Mouse (Mus musculus): ENCODE measurements at regions not wholly inside any gene's neighbourhood (a gene's known extent, or its start where the extent isn't known, plus 50 kb on each side); places are given as distances from the start of the nearest gene placed in this dataset.

DNA sequence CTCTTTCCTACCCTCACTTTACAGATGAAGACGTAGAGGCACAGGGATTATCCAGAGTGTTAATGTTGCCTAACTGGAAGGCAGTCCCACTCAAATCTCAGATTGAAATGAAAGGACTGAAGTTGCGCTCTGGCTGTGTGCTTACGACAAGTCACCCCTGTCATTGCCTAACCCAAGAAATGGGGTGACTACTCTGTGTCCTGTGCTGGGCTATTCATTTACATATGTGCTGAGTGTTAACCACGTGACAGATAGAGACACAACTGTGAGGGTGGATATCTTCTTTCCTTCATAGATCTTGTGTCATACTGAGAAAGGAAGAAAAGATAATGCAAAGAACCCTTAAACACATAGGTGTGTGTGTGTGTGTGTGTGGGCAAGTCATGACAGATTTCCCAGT is 120.7 kb upstream of the Zc3h12c start:
- DNase-seq, result no peak

DNA sequence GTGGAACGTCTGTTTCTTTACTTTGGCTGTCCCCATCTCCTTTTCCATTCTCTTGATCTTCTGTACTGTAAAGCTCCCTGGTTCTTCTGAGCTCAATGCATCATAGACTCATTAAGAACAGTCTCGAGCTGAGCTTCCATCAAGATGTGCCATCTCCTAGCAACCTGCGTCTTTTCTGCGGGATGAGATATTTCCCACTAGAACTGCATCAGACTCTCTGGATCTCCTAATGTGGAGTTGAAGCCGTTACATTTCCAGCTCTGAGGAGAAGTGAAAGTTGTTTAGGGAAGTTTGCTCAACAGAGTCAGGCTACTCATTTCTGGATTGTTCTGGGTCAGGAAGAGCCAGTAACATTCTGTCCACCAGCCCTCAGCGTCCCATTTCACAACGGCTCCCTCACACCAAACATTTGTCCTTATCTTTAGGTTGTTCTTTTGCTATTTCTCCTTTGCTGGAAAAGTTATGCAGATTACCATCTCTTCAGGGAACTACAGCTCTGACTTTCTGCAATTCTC is 119.4 kb upstream of the Zc3h12c start:
- DNase-seq, result no peak

DNA sequence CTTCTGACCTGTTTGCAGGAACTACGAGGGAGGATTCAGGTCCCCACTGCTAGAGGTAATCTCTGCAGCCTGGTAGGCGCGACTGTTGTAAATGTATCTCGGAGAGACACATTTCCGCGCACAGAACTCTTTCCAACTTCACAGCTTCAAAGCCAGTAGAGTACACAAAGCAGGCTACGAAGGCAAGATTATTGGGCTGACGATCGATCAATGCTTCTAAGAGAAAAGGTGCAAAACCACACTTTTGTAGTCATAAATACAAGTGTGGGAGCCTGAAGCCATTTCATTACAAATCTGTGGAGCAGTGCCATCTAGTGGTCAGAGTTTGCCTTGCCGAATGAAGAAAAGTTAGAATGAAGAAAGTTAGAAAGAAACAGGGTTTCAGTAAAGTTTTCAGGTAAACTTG is 118.9 kb upstream of the Zc3h12c start:
- peak; percentile 73 for DNase-seq

DNA sequence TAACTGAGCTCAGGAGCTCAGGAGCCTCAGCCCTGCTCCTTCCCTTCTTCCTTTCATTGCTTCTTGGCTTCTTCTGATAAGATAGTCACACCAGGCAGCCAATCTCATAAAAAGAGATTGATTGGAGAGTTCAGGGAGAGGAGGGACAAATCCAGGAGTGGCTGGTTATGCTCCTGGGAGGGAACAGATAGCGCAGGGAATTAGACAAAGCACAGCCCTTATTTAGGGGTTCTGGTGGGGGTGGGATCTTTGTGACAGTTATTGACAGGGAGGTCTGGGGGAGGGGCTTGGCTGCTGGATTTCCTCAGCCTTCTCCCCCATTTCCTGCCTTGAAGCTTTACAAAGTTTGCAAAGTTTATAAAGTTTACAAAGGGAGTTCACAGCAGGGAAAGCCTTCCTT is 117.7 kb upstream of the Zc3h12c start:
- DNase-seq, result peak; percentile 12

DNA sequence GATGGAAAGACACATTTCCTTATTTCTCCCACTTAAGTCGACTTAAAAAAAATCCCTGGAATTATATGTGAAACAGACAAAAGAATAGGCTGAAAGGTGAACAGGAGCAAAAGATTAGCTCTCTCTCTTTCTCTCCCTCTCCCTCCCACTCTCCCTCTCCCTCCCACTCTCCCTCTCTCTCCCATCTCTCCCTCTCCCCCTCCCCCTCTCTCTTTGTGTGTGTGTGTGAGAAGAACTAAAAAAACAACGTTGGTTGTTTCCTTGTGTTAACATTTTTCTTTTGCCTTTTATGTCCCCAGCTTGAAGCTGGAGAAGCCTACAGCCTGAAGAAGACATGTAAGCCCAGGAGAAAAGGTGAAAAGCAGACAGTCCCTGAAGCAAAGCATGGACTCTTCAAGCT is 115.2 kb upstream of the Zc3h12c start:
- peak; percentile 19 for DNase-seq

DNA sequence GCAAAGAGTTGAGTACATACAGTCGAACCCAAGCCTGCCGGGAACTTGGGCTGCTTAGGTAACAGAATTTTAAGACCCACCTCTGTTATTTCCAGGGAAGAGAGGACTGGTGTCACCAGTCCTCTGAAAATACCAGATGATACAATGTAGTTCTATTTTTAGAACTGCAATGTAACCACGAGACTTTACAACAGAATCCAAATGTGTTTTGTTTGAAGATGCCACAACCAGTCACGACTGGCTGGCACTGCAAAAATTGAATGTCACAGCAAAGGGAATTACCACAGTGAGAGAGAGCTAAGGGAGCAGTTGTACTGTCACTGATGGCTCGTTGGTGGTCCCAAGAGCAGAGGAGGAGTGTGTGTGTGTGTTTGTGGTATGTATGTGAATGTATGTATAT is 112.6 kb upstream of the Zc3h12c start:
- DNase-seq, result no peak

DNA sequence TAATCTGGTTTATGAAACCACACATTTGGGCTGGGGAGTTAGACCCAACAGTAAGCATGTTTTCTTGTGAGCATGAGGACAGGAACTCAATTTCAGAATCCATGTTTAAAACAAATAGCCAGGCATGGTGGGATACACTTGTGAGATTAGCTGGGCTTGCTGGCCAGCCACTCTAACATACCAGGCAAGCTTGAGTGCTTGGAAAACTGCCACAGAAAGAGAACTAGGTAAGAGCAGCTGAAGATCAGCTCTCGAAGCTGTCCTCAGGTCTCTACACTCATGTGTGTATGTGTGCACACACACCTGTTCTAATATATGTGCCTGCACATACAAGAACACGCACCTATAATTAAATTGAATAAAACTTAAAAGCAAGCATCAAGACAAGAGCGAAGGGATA is 112.2 kb upstream of the Zc3h12c start:
- DNase-seq, result no peak

DNA sequence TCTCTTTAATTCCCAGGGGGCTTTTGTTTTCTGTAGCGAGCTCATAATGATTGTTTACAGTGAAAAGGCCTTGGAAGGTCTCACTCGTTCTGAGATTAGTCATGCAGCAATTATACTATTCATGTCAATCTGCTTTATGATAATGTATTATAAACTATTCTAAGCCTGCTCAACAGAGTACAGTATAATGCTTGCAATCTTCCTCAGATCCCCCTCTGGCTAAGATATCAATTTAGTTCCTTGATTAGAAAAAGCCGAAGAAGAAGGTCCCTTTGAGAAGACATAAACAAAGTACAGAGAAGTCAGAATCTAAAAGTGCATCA is 110.3 kb upstream of the Zc3h12c start:
- peak; percentile 28 for DNase-seq

DNA sequence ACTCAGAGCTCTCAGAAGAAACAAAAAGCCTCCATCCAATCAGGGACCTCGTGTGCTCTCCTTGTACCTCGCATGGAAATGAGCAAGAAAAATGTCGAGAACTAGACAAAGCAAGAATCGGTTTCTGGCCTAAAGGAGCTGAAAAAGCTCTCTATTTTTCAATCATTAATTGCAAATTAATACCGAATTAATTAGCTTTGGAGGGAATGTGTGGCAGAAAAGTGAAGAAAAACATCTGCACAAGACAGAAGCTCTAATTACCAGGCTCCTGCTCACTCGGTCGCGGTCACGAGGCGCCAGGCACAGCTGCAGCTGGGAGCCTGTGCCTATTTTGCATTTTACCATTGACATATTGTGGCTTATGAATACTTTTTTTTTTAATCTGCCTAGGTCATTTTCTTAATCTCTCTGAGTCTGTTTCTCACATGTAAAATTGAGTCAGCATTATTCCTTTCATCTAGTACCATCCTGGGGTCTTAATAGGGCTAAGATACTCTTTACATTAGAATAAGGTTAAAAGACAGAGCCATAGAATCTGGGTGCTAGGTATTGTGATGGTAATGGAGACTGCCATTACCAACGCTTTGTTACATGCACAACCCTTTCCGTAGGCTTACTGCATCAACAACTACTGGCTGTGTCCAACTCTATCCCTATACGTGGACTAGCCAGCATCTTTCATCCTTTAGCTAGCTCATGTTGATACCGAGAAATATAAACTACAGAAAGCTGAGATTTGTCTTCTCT is 109.8 kb upstream of the Zc3h12c start:
- DNase-seq, result peak; percentile 46

DNA sequence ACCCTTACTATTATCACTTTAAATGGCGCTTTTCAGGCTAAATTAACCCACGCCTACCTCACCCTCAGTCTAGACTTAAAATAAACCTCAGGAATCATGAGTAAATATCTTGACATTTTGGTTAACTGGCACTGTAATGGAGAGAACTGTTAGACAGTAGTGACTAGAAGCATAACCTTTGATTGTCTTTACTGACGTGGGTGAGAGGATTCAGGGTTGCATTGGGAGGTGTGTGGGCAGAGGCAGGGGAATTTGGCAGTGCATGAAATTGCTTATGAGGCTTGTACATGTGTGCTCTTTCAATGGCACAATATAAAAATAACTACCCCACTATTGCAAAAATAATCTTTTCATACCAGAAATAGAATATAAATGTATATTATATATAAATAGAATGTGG is 105.6 kb upstream of the Zc3h12c start:
- DNase-seq, result no peak

DNA sequence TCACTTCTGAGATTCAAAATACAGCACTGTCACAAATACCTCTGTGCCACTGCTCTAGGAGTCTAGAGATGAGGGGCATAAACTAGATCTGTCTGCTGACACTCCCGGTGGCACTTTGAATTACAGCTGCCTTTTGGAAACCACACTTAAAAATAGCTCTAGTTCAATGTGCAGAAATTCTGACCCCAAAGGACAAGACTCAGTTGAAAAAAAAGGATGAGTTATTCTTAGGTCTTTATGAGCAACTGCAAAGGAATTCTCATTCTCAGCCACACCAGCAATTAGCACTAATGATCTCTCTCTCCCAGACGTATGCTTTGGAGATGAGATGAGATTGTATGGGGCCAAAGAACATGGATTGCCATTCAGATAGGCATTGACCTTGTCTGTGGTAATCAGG is 104.3 kb upstream of the Zc3h12c start:
- DNase-seq, result no peak

DNA sequence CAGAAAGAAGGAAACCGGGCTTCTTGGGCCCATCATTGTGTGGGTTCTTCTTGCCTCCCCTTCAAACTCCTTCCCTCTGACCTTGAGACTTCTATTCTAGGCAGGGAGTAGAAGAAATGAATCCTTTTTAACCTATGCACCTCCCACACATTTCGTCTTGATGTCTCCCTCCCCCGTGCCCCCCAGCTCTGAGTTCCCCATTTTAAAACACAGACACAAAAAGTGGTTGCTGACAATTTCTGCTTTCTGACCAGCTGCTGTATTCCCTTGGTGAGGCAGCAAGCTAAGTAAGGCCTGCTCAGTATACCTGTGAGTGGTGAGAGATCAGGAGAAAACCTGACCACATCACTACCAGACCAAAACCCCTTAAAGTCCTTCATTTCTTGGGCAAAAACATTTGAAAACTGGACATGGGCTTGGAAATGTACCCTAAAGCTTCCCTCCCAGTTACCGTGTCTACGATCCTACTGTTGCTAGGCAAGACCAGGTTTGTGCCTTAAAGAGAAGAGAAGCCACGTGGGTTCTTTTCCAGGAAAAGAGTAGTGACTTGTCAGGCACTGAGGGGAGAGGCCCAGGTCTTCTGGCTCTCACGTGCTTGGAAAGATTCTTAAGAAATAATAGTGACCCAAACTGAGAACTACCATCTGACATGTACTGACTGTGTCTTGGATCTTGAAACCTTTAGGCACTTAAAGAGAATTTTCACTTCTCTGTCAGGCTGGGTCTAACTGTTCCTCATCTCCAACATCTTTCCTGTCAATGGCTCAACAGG is 103.2 kb upstream of the Zc3h12c start:
- no peak for DNase-seq

DNA sequence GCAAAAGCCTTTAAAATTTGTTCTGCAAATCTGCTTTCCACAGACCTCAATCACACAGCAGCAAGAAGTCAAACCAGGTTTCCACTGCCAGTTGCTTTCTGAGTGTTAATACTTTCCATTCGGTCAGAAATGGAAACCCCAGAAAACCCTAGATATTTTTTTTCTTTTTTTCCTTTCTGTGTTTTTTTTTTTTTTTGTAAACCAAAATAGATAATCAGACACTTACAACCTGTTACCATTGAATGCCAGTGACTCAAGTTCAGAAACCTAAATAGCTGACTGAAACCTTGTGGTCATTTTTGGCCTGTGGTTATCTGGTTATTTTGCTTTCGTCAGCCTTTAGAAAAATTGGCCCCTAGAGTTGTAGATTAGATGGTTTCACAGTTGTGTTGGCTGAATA is 93.2 kb upstream of the Zc3h12c start:
- no peak for DNase-seq

DNA sequence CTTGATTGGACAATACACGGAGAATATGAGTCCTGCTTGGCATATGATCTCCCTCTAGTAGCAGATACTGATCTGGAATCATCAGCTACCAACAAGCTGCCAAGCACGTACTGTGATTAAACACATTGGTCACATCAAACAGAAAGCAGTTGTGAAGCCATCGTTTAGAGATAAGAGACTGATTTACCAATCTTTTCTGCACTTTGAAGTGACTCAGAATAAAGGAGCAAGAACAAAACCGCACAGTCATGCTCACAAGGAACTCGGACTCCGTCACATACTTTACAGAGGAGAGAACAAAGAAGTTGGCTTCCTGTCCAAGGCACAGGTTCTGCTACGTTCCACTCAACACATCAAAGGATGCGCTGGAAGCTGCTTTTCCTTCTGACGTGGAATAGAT is 91.1 kb upstream of the Zc3h12c start:
- DNase-seq, result no peak

DNA sequence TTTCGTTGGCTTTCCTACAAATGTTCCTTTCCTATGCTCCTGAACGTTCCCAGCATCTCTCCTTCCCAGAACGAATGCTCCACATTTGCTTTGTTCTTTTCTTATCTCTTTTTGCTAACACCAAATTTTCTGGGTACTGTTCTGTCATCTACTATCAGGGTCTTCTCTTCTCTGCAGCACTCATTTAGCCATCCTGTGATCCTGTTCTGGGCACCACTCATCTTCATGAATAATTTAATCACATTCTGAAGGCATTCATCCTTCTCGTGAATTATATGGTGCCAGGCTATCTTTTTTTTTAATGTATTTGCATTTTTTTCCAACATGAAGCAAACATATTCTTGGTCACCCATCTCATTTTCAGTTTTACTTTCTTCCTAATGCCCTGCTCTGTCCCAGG is 87.3 kb upstream of the Zc3h12c start:
- no peak for DNase-seq

DNA sequence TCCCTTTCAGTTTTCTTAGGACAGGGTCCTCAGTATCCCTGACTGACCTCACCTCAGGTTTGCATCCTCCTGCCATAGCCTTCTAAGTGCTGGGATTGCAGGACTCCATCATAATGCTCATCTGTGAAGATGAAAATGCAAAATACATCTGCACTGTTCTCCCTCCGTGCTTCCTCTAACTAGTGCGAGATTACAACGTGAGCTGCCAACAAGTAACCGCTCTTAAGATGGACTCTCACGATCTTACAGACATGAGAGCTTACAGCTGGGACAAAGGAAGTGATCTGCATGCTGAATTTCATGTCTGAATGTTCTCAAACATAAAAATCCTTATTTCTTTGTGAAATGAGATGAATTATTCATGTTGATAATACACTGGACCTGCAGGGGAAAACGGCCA is 86.1 kb upstream of the Zc3h12c start:
- DNase-seq, result no peak

DNA sequence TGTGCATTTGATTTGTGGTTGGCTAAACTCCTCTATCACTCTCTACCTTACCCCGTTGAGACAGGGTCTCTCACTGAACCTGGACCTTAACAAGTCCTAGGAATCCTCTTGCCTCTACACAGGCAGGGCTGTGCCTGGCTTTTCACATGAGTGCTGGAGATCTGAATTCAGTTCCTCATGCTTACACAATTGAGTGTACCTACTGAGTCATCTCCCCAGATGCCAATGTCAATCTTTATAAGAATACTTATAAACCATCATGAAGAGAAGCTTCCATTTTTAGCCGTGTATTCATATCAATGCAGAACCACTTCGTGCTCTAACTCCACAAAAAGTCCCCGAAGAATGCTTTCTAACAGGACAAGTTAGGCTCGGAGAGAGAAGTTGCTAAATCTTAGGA is 83.1 kb upstream of the Zc3h12c start:
- no peak for DNase-seq

DNA sequence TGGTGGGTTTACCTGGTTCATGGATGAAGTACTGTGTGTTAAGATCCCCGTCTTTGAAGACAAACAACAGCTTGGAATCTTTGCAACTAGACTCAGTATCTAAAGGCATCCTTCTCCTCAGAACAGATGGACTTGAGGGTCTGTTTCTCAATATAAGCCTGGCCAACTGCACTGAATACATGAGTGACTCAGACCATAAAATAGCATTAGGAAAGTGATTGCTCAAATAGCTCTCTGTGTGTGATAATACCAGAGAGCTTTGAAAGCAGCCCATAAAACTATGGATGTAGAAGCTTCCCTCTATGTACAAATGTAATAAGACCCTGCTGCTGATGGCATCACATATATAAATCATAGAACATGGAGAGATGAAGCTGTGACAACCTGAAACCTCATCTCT is 78.3 kb upstream of the Zc3h12c start:
- no peak for DNase-seq

DNA sequence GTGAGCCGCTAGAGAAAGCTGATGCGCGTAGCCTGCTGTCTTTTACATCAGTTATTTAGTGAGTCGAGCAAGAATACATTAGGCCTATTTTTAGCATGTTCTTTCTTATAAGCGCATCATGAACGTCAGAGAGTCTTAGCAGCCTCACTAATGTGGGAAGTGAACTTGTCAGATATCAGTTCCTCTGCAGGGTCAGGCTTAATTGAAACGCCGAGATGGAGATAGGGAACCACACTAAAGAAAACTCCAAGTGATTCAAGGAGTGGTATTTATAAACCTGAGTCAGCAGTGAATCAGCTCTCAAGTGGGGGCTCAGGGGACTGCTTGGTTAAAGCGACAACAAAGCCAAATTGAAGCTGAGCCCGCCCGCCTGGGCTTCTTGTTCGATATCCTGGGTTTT is 75.7 kb upstream of the Zc3h12c start:
- DNase-seq, result no peak

DNA sequence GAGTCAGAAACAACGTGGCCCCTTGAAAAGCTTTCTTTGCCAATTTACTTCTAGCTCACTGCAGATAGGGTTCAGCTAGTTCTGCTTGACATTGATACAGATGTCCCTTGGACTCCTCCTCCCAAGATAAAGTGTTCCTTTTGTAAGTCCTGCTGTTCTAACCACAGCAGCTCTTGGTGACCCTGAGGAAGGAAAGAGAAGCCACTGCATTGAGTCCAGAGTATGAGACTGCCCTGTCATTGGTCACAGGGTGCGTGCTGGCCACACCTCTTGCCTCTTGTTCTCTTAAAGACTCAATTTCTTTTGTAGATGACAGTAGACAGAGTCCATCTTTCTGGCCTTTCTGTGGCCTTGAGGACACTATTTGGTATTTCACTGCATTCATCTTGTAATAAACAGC is 74.7 kb upstream of the Zc3h12c start:
- DNase-seq, result no peak

DNA sequence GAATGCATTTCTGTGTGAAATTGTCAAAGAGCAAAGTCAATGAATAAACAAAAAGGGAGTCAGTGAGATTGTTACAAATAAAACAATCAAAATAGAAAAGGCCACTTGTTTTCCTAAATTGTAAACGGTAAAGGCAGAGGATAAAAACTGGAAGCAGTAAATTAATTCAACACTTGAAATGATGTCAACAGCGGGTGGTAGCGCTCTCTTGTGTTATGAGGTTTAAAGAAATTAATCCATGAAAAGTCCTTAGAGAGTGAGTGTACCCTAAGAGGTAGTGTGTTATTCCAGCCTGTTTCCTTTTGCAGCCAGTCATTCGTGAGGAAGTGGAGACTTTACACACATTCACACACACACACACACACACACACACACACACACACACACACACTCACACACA is 73.2 kb upstream of the Zc3h12c start:
- no peak for DNase-seq

DNA sequence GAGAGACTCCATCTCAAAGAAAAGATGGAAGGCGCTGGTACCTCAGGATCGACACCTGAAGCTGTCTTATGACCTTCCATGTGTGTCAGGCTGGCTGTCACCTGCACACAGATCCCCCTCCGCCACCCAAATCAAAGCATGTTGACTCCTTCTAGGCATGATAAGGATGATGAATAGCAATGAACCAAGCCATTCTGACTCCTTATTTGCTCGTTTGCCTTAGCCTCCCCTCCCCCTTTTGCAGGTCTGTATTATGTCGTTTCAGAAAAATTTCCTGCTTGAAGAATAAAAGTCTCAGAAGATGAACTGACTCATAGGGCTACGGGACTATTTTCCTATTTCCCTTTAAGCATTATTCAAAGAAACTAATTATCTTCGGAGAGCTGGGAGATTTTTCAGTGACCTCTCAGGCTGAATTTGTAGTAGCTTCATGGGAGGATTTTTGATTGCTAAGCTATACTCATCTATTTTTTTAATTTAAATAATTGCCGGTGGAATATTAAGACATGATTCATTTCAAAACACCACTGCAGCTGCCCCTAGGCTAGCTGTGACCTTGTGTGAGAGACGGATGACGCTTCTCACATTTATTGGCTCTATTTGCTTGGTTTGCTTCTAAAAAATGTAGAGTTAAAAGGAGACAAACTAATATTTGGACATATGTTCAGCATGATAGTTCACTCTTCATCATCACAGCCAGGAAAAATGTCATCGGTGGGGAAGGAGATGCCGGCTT is 72.4 kb upstream of the Zc3h12c start:
- DNase-seq, result no peak

DNA sequence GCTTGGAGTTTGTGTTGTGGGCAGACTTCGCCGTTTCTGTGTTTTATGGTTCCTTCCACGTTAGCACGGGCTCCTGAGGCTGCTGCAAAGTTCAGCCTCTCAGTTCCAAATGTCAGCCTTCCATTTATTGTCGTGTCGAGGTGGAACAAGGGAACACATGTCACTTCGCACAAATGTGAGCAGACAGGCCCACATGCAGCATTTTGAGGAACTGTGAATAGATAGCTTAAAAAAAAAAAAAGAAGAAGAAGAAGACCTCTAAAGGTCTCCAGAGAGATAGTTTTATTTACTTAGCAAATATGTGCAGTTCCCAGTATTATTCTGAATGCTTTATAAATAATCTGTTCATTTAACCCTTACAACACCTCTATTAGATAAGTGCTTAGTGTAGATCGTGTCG is 66.4 kb upstream of the Zc3h12c start:
- DNase-seq, result no peak

DNA sequence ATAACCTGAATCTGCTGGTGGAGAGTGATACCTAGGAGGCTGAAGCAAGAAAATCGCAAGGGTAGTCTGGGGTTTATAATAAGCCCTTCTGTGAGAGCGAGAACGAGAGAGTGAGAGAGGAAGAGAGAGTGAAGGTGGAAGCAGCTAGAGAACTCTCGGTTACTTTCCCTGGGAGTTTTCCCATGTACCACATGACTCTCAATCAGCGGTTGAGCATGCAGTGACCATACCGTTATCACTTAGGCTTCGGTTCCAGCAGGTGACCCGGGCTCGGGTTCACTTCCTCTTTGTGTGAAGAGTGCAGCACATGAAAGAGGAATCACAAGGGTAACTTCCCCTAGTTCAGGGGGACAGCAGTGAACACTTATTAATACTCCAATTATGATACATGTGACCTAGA is 61.2 kb upstream of the Zc3h12c start:
- DNase-seq, result no peak

Data from retina, postnatal 1 day (tissue).